Mouse (Mus musculus): ENCODE results near the gene Pter. TPM values are rescaled to one million over a fixed set of nuclear protein-coding genes. Genes with fewer than 3 reads are reported as not detected.
A peak's percentile ranks its signal among the peaks of the same experiment; 100 is the strongest.

Pter gene
- polyA plus RNA-seq, 1 experiment from 2014 or later: 9.1 TPM

DNA sequence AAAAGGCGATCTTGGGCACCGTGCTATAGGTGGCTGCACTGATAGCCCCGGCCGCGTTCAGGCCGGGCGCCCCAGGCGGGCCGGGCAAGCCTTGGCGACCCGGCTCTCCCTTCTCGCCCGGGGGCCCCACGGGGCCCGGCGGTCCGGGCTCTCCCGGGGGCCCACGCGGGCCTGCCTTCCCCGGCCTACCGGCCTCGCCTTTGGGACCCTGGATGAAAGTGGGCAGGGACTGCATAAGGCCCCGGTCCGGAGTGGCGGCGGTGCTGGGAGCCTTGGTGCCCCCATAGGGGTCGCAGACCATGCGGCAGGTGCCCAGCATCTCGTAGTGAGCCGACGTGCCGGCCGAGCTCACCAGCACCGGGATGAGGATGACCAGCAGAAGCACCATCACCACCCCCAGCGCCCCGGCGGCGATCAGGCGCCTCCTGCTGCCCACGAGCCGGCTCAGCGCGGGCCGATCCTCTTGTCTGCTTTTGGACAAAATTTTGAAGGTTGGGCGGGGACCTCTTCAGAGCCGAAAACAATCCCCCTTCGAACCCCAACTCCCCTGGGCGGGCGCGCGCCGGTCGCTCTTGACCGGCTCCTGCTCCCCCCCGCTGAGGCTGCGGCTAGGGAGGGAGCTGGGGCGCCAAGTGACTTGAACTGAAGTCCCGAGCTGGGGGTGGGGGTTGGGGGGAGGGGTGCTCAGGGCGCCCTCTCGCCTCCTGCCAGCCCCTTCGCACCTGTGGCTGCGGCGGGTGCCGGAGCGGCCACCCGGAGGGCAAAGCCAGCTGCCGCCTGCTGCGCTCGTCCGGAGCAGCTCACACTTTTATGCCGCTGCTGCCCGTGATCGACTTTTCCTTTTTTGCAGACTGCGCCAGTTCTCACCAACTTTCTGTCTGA, 86.9 kb downstream of the Pter start:
- H3K36me3 ChIP-seq: no peaks in the 10 kb centered on the region
- H3K27me3 ChIP-seq: peaks cover 57% of the 10 kb centered on the region
- H3K4me3 ChIP-seq: peak overlapping the region; percentile 57
- peak overlapping the region; percentile 98 for H3K4me2 ChIP-seq
- WGBS: under 1% methylated on average over 69 of the region's 75 CpGs
- peak overlapping the region; percentile 82 for H3K9ac ChIP-seq
- ATAC-seq (ENCODE audit: low FRiP score): peak; percentile 70
- no peaks in the 10 kb centered on the region for H3K9me3 ChIP-seq
- peak overlapping the region; percentile 84 for H3K27ac ChIP-seq
- peaks cover 30% of the 10 kb centered on the region for H3K4me1 ChIP-seq (replicated peaks)

DNA sequence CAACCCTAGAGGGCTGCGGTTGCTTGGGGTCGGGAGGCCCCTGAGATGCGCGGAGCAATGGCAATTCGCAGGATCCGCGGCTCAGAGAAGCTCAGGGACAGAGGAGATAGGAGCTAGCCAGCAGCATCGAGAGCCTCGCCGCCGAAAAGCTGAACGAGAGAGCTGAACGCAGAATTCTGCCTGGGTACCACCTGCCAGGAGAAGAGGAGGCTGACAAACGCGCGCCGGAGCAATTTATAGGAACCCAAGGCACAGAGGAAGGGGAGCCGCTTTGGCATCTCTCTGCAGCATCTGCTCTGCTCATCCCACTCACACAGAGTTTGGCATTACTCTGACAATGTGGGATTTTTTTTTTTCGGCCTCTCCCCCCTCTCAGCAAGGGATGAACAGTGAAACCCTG, 87.6 kb downstream of the Pter start, which contains the start of gene C1ql3:
TSS of gene C1ql3 (minus strand) at position 335 of the 400 bp plus-strand sequence.
- Histone ChIP-seq H3K27me3 (peaks cover 57% of the 10 kb centered on the region), H3K9ac (peak within 1 kb of the TSS; percentile 82), H3K9me3 (no peaks in the 10 kb centered on the region), H3K36me3 (no peaks in the 10 kb centered on the region), H3K4me3 (peak within 1 kb of the TSS; percentile 57), H3K27ac (peak within 1 kb of the TSS; percentile 84), H3K4me1 (replicated peaks) (peaks cover 30% of the 10 kb centered on the region), H3K4me2 (peak within 1 kb of the TSS; percentile 98)
- 0 out of 2 replicates have a peak, but pooled peaks have one; percentile 16 for ATAC-seq (ENCODE audit: low FRiP score)
- WGBS: under 1% methylated on average over 19 of the region's 19 CpGs

DNA sequence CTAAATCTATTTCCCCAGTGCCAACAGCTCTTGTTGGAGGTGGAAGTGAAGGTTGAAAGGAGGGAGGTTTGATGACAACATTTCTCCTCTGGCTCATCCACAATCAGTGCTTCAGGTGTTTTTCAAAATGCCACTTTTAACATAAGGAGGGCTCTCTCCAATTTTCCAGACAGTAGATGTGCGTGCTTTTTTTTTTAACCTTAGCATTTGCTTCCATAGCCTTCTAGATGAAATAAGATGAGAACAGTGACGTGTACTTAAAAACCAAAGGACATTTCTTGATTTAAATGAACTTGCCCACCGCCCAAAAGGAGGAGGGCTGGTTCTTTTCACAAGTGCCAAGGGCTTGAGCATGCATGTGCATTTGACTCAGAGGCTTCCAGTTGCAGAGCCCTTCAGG, 88.1 kb downstream of the Pter start:
- Histone ChIP-seq H3K9ac (peak overlapping the region; percentile 82; the same call in 1 of the 2 replicates), H3K4me1 (replicated peaks) (peaks cover 30% of the 10 kb centered on the region), H3K9me3 (no peaks in the 10 kb centered on the region), H3K4me2 (peak overlapping the region; percentile 98), H3K27ac (peak overlapping the region; percentile 41; the same call in 1 of the 2 replicates), H3K4me3 (peak overlapping the region; percentile 57), H3K36me3 (no peaks in the 10 kb centered on the region), H3K27me3 (peaks cover 57% of the 10 kb centered on the region)
- ATAC-seq (ENCODE audit: low FRiP score): no peak
- WGBS: 27% methylated on average over 3 of the region's 3 CpGs

DNA sequence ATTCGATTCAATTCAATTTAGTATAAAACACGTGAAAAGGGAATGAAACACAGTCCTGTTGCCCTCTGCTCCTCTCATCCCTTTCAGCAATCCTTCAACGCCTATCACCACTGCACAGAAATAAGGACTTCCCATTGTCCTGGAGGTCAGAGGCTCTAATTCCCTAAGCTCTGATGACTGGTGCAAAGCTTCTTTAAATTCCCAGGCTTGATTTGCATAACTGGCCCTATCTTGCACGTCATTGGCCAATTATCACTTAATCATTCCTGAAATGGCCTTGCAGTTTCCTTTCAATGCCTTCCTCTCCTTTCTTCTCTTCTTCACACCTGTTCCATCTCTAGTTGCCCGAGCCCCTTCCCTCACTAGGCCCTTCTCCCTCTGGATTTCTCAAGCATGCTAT, 94.5 kb downstream of the Pter start:
- no peak overlapping the region for H3K9ac ChIP-seq
- H3K9me3 ChIP-seq: no peaks in the 10 kb centered on the region
- H3K4me2 ChIP-seq: no peak overlapping the region
- H3K4me1 ChIP-seq (replicated peaks): no peaks in the 10 kb centered on the region
- ATAC-seq (ENCODE audit: low FRiP score): no peak
- H3K27ac ChIP-seq: no peak overlapping the region
- H3K4me3 ChIP-seq: no peak overlapping the region
- H3K36me3 ChIP-seq: no peaks in the 10 kb centered on the region
- H3K27me3 ChIP-seq: peaks cover 5% of the 10 kb centered on the region
- WGBS: 30% methylated on average over 5 of the region's 5 CpGs

DNA sequence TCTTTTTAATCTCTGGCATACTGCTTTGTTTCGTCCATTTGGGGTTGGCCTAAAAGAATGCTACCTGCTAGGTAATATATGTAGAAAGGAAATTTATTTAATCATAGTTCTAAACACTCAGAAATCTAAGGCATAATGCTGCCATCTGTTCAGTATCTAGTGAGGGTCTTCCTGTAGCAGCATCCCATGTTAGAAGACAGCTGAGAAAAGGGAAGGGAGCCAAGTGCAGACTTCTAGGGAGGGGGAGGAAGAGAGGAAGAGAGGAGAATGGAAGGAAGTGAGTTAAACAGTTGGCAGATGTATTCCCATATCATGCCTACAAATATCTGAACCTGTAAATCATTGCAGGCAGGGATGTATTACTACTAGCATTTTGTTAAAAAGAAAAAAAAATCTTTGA, 95.0 kb downstream of the Pter start:
- Histone ChIP-seq H3K27me3 (peaks cover under 1% of the 10 kb centered on the region; the same call in 1 of the 2 replicates), H3K9ac (no peak overlapping the region), H3K9me3 (no peaks in the 10 kb centered on the region), H3K4me3 (no peak overlapping the region), H3K4me2 (no peak overlapping the region), H3K27ac (no peak overlapping the region), H3K36me3 (no peaks in the 10 kb centered on the region), H3K4me1 (replicated peaks) (no peaks in the 10 kb centered on the region)
- no peak for ATAC-seq (ENCODE audit: low FRiP score)
- 92% methylated on average over 1 of the region's 1 CpGs for WGBS

DNA sequence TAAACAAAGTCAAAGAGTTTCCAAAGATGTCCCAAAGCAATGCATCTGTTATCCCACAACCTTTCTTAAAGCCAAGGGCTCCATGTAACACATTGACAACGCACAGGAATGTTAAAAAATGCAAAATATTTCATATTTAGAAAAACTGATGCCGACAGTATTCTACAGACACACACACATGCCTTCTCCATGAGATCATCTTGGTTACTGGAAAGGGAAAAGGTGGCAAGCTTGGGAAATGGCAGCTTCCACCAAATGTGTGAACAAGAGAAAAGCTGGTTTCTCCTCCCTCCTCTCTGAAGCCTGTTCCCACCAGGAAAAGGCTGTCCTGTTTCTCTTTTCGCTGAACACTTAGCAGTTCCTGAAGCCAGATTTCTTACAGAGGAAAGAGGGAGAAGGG, 114.9 kb downstream of the Pter start:
- 81% methylated on average over 3 of the region's 3 CpGs for WGBS

DNA sequence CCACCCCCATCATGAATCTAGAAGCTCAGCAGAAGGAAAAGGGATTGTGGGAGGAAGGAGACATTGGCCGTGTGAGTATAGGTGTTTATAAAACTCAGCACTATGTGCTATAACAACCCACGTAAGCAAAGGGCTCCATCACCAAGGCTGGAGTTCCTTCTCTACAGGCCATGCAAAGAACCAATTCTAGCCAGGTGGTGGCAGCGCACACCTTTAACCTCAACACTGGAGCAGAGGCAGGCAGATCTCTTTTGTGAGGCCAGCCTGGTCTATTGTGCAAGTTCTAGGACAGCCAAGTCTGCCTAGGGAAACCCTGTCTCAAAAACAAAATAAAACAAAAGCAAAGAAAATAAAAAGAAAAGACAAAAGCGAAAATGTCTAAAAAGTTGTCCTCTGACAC, 115.9 kb downstream of the Pter start:
- no peak overlapping the region for H3K4me3 ChIP-seq
- no peak for ATAC-seq (ENCODE audit: low FRiP score)
- H3K4me1 ChIP-seq (replicated peaks): no peaks in the 10 kb centered on the region
- no peaks in the 10 kb centered on the region for H3K9me3 ChIP-seq
- no peaks in the 10 kb centered on the region for H3K27me3 ChIP-seq
- no peak overlapping the region for H3K9ac ChIP-seq
- no peak overlapping the region for H3K4me2 ChIP-seq
- H3K27ac ChIP-seq: no peak overlapping the region
- H3K36me3 ChIP-seq: no peaks in the 10 kb centered on the region
- WGBS: 91% methylated on average over 4 of the region's 4 CpGs

More for the DNA sequence above, 114.9 kb downstream of the Pter start:
- Histone ChIP-seq H3K27ac (no peak overlapping the region), H3K4me2 (no peak overlapping the region), H3K9ac (no peak overlapping the region), H3K27me3 (no peaks in the 10 kb centered on the region), H3K36me3 (no peaks in the 10 kb centered on the region), H3K4me3 (no peak overlapping the region), H3K9me3 (no peaks in the 10 kb centered on the region), H3K4me1 (replicated peaks) (no peaks in the 10 kb centered on the region)
- no peak for ATAC-seq (ENCODE audit: low FRiP score)

DNA sequence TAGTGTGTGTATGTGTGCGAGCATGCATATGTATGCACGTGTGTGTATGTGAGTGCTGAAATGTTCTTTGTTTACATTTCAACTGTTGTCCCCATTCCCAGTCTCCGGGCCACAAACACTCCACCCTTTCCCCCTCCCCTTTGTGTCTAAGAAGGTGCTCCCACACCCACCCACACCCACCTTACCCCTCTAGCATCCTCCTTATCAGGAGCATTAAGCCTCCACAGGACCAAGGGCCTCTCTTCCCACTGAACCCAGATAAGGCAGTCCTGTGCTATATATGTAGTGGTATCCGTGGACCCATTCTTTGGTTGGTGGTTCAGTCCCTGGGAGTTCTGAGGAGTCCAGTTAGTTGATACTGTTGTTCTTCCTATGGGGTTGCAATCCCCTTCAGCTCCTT, 120.7 kb downstream of the Pter start:
- 90% methylated on average over 4 of the region's 4 CpGs for WGBS

DNA sequence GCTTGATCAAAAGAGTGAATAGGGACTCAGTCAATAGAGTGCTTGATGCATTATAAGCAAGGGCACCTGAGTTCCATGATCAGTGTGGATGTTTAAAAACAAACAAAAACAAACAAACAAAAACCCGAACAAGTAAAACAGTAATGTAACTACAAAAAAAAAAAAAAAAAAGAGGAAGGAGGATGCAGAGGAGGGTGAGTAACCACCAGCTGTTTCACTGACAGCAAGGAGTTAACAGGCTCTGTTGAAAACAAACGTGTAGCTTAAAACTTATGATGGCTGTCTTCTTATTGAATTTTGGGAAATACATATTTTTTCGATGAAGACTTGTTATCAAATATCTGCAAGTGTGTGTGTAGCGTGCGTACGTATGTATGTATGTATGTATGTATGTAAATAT, 124.8 kb downstream of the Pter start:
- H3K9me3 ChIP-seq: no peaks in the 10 kb centered on the region
- WGBS: 91% methylated on average over 6 of the region's 6 CpGs

More for the DNA sequence above, 120.7 kb downstream of the Pter start:
- ATAC-seq (ENCODE audit: low FRiP score): no peak
- H3K27ac ChIP-seq: no peak overlapping the region
- no peaks in the 10 kb centered on the region for H3K4me1 ChIP-seq (replicated peaks)
- H3K4me2 ChIP-seq: no peak overlapping the region
- H3K9me3 ChIP-seq: no peaks in the 10 kb centered on the region
- no peaks in the 10 kb centered on the region for H3K27me3 ChIP-seq
- no peak overlapping the region for H3K4me3 ChIP-seq
- no peaks in the 10 kb centered on the region for H3K36me3 ChIP-seq
- no peak overlapping the region for H3K9ac ChIP-seq

More for the DNA sequence above, 124.8 kb downstream of the Pter start:
- no peaks in the 10 kb centered on the region for H3K4me1 ChIP-seq (replicated peaks)
- no peak overlapping the region for H3K27ac ChIP-seq
- H3K4me2 ChIP-seq: no peak overlapping the region
- no peak overlapping the region for H3K4me3 ChIP-seq
- no peak overlapping the region for H3K9ac ChIP-seq
- no peaks in the 10 kb centered on the region for H3K36me3 ChIP-seq
- no peaks in the 10 kb centered on the region for H3K27me3 ChIP-seq
- ATAC-seq (ENCODE audit: low FRiP score): no peak

Other genes starting within 250 kb of the Pter start
- 5.4 and 6.5 TPM in 2 replicates for gene C1ql3, start 87.8 kb downstream of the Pter start, polyA plus RNA-seq (2015; fragmentation: Nextera tagmentation; extraction: Ambion mirVana)

Data from hindbrain, embryonic 13.5 days (tissue).